Comparison of ENCODE assay signal across 10 mouse cellular contexts in genomic region chr15:82378261-82379180, GRCm38 (mm10). TPM values are rescaled to one million over a fixed set of nuclear protein-coding genes. Genes with fewer than 3 reads are reported as not detected.
DNase-seq lines count a peak whose midpoint lies in the region; ATAC-seq and TF ChIP-seq lines count a peak whose summit lies in the region.
"Had no signal": no experiment of that assay in that cellular context is flagged by ENCODE, and none has a peak within 500 bp of the region (broad histone marks: within the 10 kb centered on the region; RNA-seq: fewer than 3 reads in every experiment).

No protein-coding gene starts in this region.

- peak; percentile 35 for DNase-seq in kidney, adult 18-20 months
- no peak for DNase-seq in kidney, adult 8-10 months
- DNase-seq in heart, embryonic 10.5 days (ENCODE audit: low spot score): no peak
- peak; percentile 54 for DNase-seq in kidney, postnatal 14 days
- no peak for DNase-seq in B cell, adult 2 months
- no peak for DNase-seq in forebrain, embryonic 14.5 days (ENCODE audit: low spot score)
- no peak for DNase-seq in right cerebral cortex, postnatal 14 days

- H3K27me3 ChIP-seq in heart, embryonic 10.5 days (ENCODE audit: insufficient read depth, poor library complexity, severe bottlenecking): 0 out of 2 replicates have a peak, but pooled peaks cover 3% of the 10 kb centered on the region
- no peaks in the 10 kb centered on the region for H3K27me3 ChIP-seq in forebrain, embryonic 14.5 days (replicated peaks; ENCODE audit: control insufficient read depth, insufficient read depth, low read length)

- H3K4me2 ChIP-seq in forebrain, embryonic 14.5 days (ENCODE audit: low read length): no peak overlapping the region

- H3K9me3 ChIP-seq in heart, embryonic 10.5 days: no peaks in the 10 kb centered on the region
- H3K9me3 ChIP-seq in forebrain, embryonic 14.5 days (replicated peaks; ENCODE audit: control insufficient read depth, low read length): no peaks in the 10 kb centered on the region
- H3K9me3 ChIP-seq: G1E had no signal

- WGBS in heart, embryonic 10.5 days: 53% methylated on average over 15 of the region's 15 CpGs
- 55% methylated on average over 15 of the region's 15 CpGs for WGBS in olfactory bulb, adult 2 months
- 61% methylated on average over 15 of the region's 15 CpGs for WGBS in forebrain, embryonic 14.5 days

- no peak overlapping the region for H3K9ac ChIP-seq in forebrain, embryonic 14.5 days (ENCODE audit: low read length)

- H3K4me3 ChIP-seq in heart, embryonic 10.5 days: no peak overlapping the region
- H3K4me3 ChIP-seq in olfactory bulb, adult 2 months (ENCODE audit: insufficient read depth, low read depth, low read length): no peak overlapping the region
- H3K4me3 ChIP-seq in forebrain, embryonic 14.5 days (ENCODE audit: low read depth, low read length): no peak overlapping the region

- no peaks in the 10 kb centered on the region for H3K36me3 ChIP-seq in heart, embryonic 10.5 days
- H3K36me3 ChIP-seq in forebrain, embryonic 14.5 days (ENCODE audit: control insufficient read depth, insufficient read depth, low read length): no peaks in the 10 kb centered on the region
- H3K36me3 ChIP-seq: G1E had no signal

- peaks cover 33% of the 10 kb centered on the region for H3K4me1 ChIP-seq in heart, embryonic 10.5 days
- peaks cover 20% of the 10 kb centered on the region for H3K4me1 ChIP-seq in olfactory bulb, adult 2 months (ENCODE audit: control insufficient read depth, insufficient read depth, low read length)
- H3K4me1 ChIP-seq in forebrain, embryonic 14.5 days (ENCODE audit: control insufficient read depth, insufficient read depth, low read length): peaks cover 15% of the 10 kb centered on the region

- TF ChIP-seq POLR2A in olfactory bulb, adult 2 months (IDR thresholded peaks at IDR 0.05; ENCODE audit: insufficient read depth, low read depth, low read length): no peak

- ATAC-seq in forebrain, embryonic 14.5 days: no peak

- H3K27ac ChIP-seq in heart, embryonic 10.5 days: 0 out of 2 replicates have a peak overlapping the region, but pooled peaks have one; percentile 3
- peak overlapping the region; percentile 89 for H3K27ac ChIP-seq in olfactory bulb, adult 2 months (ENCODE audit: insufficient read depth, low read depth, low read length)
- H3K27ac ChIP-seq in forebrain, embryonic 14.5 days (ENCODE audit: low read depth, low read length): no peak overlapping the region

- TF ChIP-seq CTCF in olfactory bulb, adult 2 months (IDR thresholded peaks at IDR 0.05; ENCODE audit: insufficient read depth, low read depth, low read length): no peak

RNA-seq across cellular contexts. Expression of gene Cyp2d22, which starts 1.5 kb away (rescaled TPM):
- 3.2 and 3.9 TPM in 2 replicates for polyA plus RNA-seq in heart, embryonic 10.5 days (2016; fragmentation: Nextera tagmentation; extraction: Ambion mirVana)
- polyA plus RNA-seq in olfactory bulb, adult 2 months (2012; ENCODE audit: insufficient read depth, insufficient read length, low replicate concordance, missing spikeins): not detected in 2 replicates
- 0.63 and 1.2 TPM in 2 replicates for polyA plus RNA-seq in forebrain, embryonic 14.5 days (2014; fragmentation: Nextera tagmentation; extraction: Ambion mirVana)
- polyA plus RNA-seq: G1E had no signal

RNA-seq across cellular contexts. Expression of gene Cyp2d11, which starts 15.3 kb away (rescaled TPM):
- not detected in 2 replicates for polyA plus RNA-seq in heart, embryonic 10.5 days (2016; fragmentation: Nextera tagmentation; extraction: Ambion mirVana)
- polyA plus RNA-seq in olfactory bulb, adult 2 months (2012; ENCODE audit: insufficient read depth, insufficient read length, low replicate concordance, missing spikeins): not detected in 2 replicates
- polyA plus RNA-seq in forebrain, embryonic 14.5 days (2014; fragmentation: Nextera tagmentation; extraction: Ambion mirVana): not detected in 2 replicates
- polyA plus RNA-seq: G1E; neural tube, embryonic 11.5 days had no signal

RNA-seq across cellular contexts. Expression of gene Ndufa6, which starts 24.4 kb away (rescaled TPM):
- polyA plus RNA-seq in heart, embryonic 10.5 days (2016; fragmentation: Nextera tagmentation; extraction: Ambion mirVana): 351 and 390 TPM in 2 replicates
- polyA plus RNA-seq in olfactory bulb, adult 2 months (2012; ENCODE audit: insufficient read depth, insufficient read length, low replicate concordance, missing spikeins): not detected in 2 replicates
- polyA plus RNA-seq in forebrain, embryonic 14.5 days (2014; fragmentation: Nextera tagmentation; extraction: Ambion mirVana): 302 and 403 TPM in 2 replicates

RNA-seq across cellular contexts. Expression of gene Cyp2d10, which starts 28.5 kb away (rescaled TPM):
- 0.75 TPM in 1 of 2 replicates, not detected in the other for polyA plus RNA-seq in heart, embryonic 10.5 days (2016; fragmentation: Nextera tagmentation; extraction: Ambion mirVana)
- not detected in 2 replicates for polyA plus RNA-seq in olfactory bulb, adult 2 months (2012; ENCODE audit: insufficient read depth, insufficient read length, low replicate concordance, missing spikeins)
- polyA plus RNA-seq in forebrain, embryonic 14.5 days (2014; fragmentation: Nextera tagmentation; extraction: Ambion mirVana): not detected in 2 replicates
- polyA plus RNA-seq: G1E; neural tube, embryonic 11.5 days had no signal

RNA-seq across cellular contexts. Expression of gene Smdt1, which starts 39.8 kb away (rescaled TPM):
- polyA plus RNA-seq in heart, embryonic 10.5 days (2016; fragmentation: Nextera tagmentation; extraction: Ambion mirVana): 294 and 304 TPM in 2 replicates
- not detected in 2 replicates for polyA plus RNA-seq in olfactory bulb, adult 2 months (2012; ENCODE audit: insufficient read depth, insufficient read length, low replicate concordance, missing spikeins)
- 296 and 326 TPM in 2 replicates for polyA plus RNA-seq in forebrain, embryonic 14.5 days (2014; fragmentation: Nextera tagmentation; extraction: Ambion mirVana)

Comparison
In these comparisons a context has a peak if more than half of its experiments do, and no peak if none do; other contexts are left out.
1. DNase-seq: peak in kidney, adult 18-20 months (single experiment) and kidney, postnatal 14 days (single experiment); none in kidney, adult 8-10 months (0 of 2), heart, embryonic 10.5 days (single experiment), B cell, adult 2 months (0 of 2), forebrain, embryonic 14.5 days (single experiment) and right cerebral cortex, postnatal 14 days (single experiment).